Mouse (Mus musculus) heart, postnatal 0 days (tissue): ENCODE data around the gene Rbm20. TPM values are rescaled to one million over a fixed set of nuclear protein-coding genes. Genes with fewer than 3 reads are reported as not detected.
"Not testable (repeated sequence)": the region's sequence is repeated elsewhere in the genome, so short reads cannot be mapped to it uniquely, and the experiment has no call there.

ENCODE experiments used
- ATAC-seq: fragments of 200-750 bp; cut with Nextera tagmentation; 2 replicates; pipeline ENCODE4 v1.8.0; 2017; ENCODE audit warnings: low read depth, moderate number of reproducible peaks, moderate library complexity; ENCODE audit not compliant: insufficient read depth
- DNase-seq: peaks from one replicate; pipeline ENCODE4 v3.0.0-alpha.2; 2016; ENCODE audit warnings: low spot score
- H3K27ac ChIP-seq: fragments of 300-500 bp; sonication (generic); 2 replicates; pipeline ENCODE4 v1.5.1; 2014; ENCODE audit warnings: low read depth, mild to moderate bottlenecking
- H3K27me3 ChIP-seq: fragments of 300-500 bp; sonication (generic); 2 replicates; pipeline ENCODE4 v1.6.1; 2014; ENCODE audit warnings: low read length, mixed read lengths; ENCODE audit not compliant: control insufficient read depth, insufficient read depth
- H3K36me3 ChIP-seq: fragments of 300-500 bp; sonication (generic); replicated peaks from 2 replicates; pipeline ENCODE4 v1.6.1; 2014; ENCODE audit warnings: low read length, mixed read lengths; ENCODE audit not compliant: control insufficient read depth, insufficient read depth
- H3K4me1 ChIP-seq: fragments of 300-500 bp; sonication (generic); 2 replicates; pipeline ENCODE4 v1.6.1; 2014; ENCODE audit warnings: antibody characterized with exemption; ENCODE audit not compliant: control insufficient read depth, insufficient read depth
- H3K4me2 ChIP-seq: fragments of 300-500 bp; sonication (generic); 2 replicates; pipeline ENCODE4 v1.6.1; 2014; ENCODE audit warnings: low read depth, mild to moderate bottlenecking, low read length, moderate library complexity
- H3K4me3 ChIP-seq: fragments of 300-500 bp; sonication (generic); 2 replicates; pipeline ENCODE4 v1.5.1; 2014; ENCODE audit warnings: low read depth, low read length
- H3K9ac ChIP-seq: fragments of 300-500 bp; sonication (generic); replicated peaks from 2 replicates; pipeline ENCODE4 v1.6.1; 2014; ENCODE audit warnings: low read depth, low read length, mixed read lengths
- H3K9me3 ChIP-seq: fragments of 300-500 bp; sonication (generic); replicated peaks from 2 replicates; pipeline ENCODE4 v1.6.1; 2016; ENCODE audit warnings: low read length; ENCODE audit not compliant: control insufficient read depth
- CTCF ChIP-seq: IDR thresholded peaks from 2 replicates; pipeline ENCODE4 v1.5.1; 2016; ENCODE audit warnings: antibody characterized with exemption, control low read depth, low read depth
- EP300 ChIP-seq: IDR thresholded peaks from 2 replicates; pipeline ENCODE4 v1.6.1; 2016; ENCODE audit warnings: antibody characterized with exemption, low read depth
- WGBS: fragments of 180-500 bp; shearing (Covaris S2); extraction: QIAGEN DNeasy Blood & Tissue Kit; methylation state at CpG from one replicate; pipeline ENCODE4 v1.1.7; 2014; 5-methylcytosine and 5-hydroxymethylcytosine counted together
- polyA plus RNA-seq: library from polyadenylated mRNA; unstranded; fragments of >200 nt; fragmentation: Nextera tagmentation; extraction: Ambion mirVana; gene quantifications from 2 replicates; pipeline ENCODE4 v1.2.1, GENCODE M21; 2015
- total RNA-seq: library from RNA; depleted of rRNA; stranded (reverse); fragments of >200 nt; gene quantifications from 2 replicates; pipeline ENCODE4 v1.2.3, GENCODE M21; 2014; ENCODE audit warnings: low replicate concordance; rRNA removed

Gene Rbm20
- total and polyA plus RNA-seq, 2 experiments from 2014 or later = 65.2 to 340 TPM

DNA sequence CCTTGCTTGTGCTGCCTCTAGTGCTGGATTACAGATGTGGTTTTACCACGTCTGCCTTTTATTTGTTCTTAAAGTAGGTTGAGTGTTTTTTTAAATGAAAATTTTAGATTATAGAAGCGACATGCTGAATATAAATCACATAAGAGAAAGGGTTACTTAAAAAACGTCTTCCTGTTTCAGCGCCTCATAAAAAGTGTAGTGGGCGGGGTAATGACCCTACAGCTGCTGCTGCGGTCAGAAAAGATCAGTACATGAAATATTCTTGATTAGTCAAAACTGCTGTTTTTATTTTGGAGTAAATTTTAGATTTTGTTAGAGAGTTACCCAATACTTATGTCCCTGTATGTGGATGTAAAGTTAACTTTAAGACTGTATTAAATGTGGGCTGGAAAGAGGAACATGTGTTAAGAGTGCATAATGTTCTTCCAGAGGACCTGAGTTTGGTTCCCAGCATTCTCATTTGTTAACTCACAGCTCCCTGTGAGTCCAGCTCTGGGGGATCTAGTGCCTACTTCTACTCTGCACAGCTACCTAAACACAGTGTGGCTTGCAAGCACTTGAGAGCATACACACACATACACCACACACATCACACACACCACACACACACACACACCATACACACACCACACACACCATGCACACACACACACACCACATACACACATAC is 229.1 kb downstream of the Rbm20 start:
- Histone ChIP-seq H3K4me3 (no peak overlapping the region), H3K9me3 (no peaks in the 10 kb centered on the region), H3K9ac (no peak overlapping the region), H3K36me3 (peaks cover 9% of the 10 kb centered on the region; the same call in 1 of the 2 replicates), H3K27me3 (no peaks in the 10 kb centered on the region), H3K4me2 (peak overlapping the region; percentile 94; the same call in 1 of the 2 replicates), H3K4me1 (peaks cover 25% of the 10 kb centered on the region), H3K27ac (no peak overlapping the region)
- WGBS = 55% methylated on average over 6 of the region's 6 CpGs
- ATAC-seq (no peak), DNase-seq (no peak)
- TF ChIP-seq EP300 (no peak), CTCF (no peak)

DNA sequence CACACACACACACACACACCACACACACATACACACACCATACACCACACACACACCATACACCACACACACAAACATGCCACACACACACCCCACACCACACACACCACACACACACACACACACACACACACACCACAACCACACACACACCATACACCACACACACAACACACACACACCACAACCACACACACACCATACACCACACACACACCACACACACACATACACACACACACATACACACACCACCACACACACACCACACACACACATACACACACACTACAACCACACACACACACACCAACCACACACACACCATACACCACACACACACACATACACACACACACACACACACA is 229.6 kb downstream of the Rbm20 start:
- DNase-seq, H3K27ac ChIP-seq, H3K36me3 ChIP-seq, ATAC-seq, H3K4me3 ChIP-seq, H3K27me3 ChIP-seq, H3K9ac ChIP-seq, H3K4me2 ChIP-seq, H3K9me3 ChIP-seq: not testable (repeated sequence)
- peaks cover 24% of the 10 kb centered on the region for H3K4me1 ChIP-seq

DNA sequence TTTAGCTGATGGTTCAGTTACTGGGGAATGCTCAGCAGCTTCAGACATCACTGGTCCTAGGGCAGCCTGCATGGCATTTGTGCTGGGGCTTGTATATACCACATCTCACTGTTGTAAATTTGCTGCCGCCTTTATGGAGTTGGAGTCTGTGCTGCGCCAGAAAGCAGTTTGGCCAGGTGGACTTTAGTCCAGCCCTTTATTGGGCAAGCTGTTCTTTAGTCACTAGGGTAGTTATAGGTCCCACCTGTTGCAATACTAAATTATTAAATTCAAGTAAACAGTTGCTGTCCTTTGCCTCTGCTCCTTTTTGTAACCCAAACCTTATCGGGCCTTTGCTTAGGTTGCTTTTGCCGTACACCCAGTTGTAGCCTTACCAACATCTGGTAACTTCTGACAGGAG is 237.8 kb downstream of the Rbm20 start:
- no peak for DNase-seq
- TF ChIP-seq CTCF = no peak
- TF ChIP-seq EP300 = no peak
- H3K4me1 ChIP-seq = no peaks in the 10 kb centered on the region
- no peak for ATAC-seq
- H3K4me3 ChIP-seq = no peak overlapping the region
- 87% methylated on average over 4 of the region's 4 CpGs for WGBS
- H3K27ac ChIP-seq = no peak overlapping the region
- peaks cover 63% of the 10 kb centered on the region for H3K36me3 ChIP-seq
- H3K9me3 ChIP-seq = no peaks in the 10 kb centered on the region
- H3K9ac ChIP-seq = no peak overlapping the region
- no peaks in the 10 kb centered on the region for H3K27me3 ChIP-seq
- H3K4me2 ChIP-seq = no peak overlapping the region

Other genes with a start within 250 kb of the Rbm20 start
- gene Dusp5, start 148.2 kb upstream of the Rbm20 start, total RNA-seq = 15.9 and 20.8 TPM in 2 replicates
- gene Dusp5, start 148.2 kb upstream of the Rbm20 start, polyA plus RNA-seq = 8.0 and 9.6 TPM in 2 replicates
- 120 and 143 TPM in 2 replicates for gene Nutf2-ps1, start 88.2 kb upstream of the Rbm20 start, total RNA-seq
- gene Nutf2-ps1, start 88.2 kb upstream of the Rbm20 start, polyA plus RNA-seq = 209 and 216 TPM in 2 replicates
- gene Smc3, start 76.9 kb upstream of the Rbm20 start, total RNA-seq = 8.3 and 19.5 TPM in 2 replicates
- 24.1 and 25.3 TPM in 2 replicates for gene Smc3, start 76.9 kb upstream of the Rbm20 start, polyA plus RNA-seq
- 4.2 and 5.5 TPM in 2 replicates for gene Pdcd4, start 214.9 kb downstream of the Rbm20 start, total RNA-seq
- gene Pdcd4, start 214.9 kb downstream of the Rbm20 start, polyA plus RNA-seq = 28.6 and 34.8 TPM in 2 replicates